Mouse (Mus musculus): ENCODE measurements around the gene Fam189b.

GRCm38 (mm10) chr3:89228836-89229235 lies 45.9 kb downstream of the Fam189b start, which contains the start of gene Muc1:
- TF ChIP-seq ZNF384 (IDR thresholded peaks at IDR 0.05; ENCODE audit: low read depth, low read length) (no peak), MAFK (IDR thresholded peaks at IDR 0.05; ENCODE audit: insufficient read depth, low read depth, low read length) (no peak)

Measured in ES-E14 (cell line).